Mouse (Mus musculus) kidney, adult 2 months (tissue): Measurements from ENCODE around the gene Gm26938.

Experiments used
- CTCF ChIP-seq: fragments of 200-500 bp; conservative IDR thresholded peaks from 2 replicates; pipeline ENCODE4 v1.5.1; 2011; ENCODE audit warnings: low read depth, mild to moderate bottlenecking, control low read depth, low read length, moderate library complexity, mixed read lengths; ENCODE audit not compliant: insufficient read depth, insufficient read length
- POLR2A ChIP-seq: fragments of 200-500 bp; IDR thresholded peaks from one replicate; pipeline ENCODE4 v1.6.1; 2011; ENCODE audit warnings: low read depth, low read length, control low read depth

DNA sequence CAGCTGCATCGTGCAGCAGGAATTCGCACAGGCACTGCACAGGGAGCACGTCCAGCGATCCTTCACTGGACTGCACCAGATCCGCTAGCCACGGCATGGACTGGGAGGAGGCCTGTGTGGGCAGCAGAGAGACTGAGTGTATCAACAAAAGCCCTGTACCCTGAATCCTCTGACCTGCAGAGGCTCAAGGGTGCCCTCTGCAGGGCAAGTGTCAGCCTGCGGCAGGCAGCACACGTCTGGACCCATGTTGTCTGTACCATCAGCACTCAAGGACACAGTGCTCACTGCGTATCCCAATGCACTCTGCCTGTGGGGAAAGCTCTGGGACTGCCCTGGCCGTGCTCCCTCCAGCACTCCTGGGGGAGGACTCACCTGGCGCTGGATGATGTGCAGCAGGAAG is 61.9 kb downstream of the Gm26938 start:
- TF ChIP-seq CTCF (peak; percentile 65), POLR2A (no peak)
